In genomic region chr15:98743863-98744262, GRCm38 (mm10) we compare ENCODE assay signal across 19 mouse cellular contexts. TPM values are rescaled to one million over a fixed set of nuclear protein-coding genes. Genes with fewer than 3 reads are reported as not detected.
DNase-seq lines count a peak whose midpoint lies in the region; ATAC-seq and TF ChIP-seq lines count a peak whose summit lies in the region.
"Not testable (repeated sequence)": the region's sequence is repeated elsewhere in the genome, so short reads cannot be mapped to it uniquely, and the experiment has no call there.
"Had no signal": no experiment of that assay in that cellular context is flagged by ENCODE, and none has a peak within 500 bp of the region (broad histone marks: within the 10 kb centered on the region; RNA-seq: fewer than 3 reads in every experiment).

No protein-coding gene starts in this region.

- H3K27me3 ChIP-seq in lung, postnatal 0 days (replicated peaks; ENCODE audit: insufficient read depth, low read length); midbrain, embryonic 11.5 days (ENCODE audit: control insufficient read depth, insufficient read depth, low read length); thymus, adult 2 months (ENCODE audit: control insufficient read depth, insufficient read depth, low read length): not testable (repeated sequence)

- not testable (repeated sequence) for H3K4me3 ChIP-seq in gastrocnemius, adult 2 months; lung, postnatal 0 days (ENCODE audit: low read depth, low read length); midbrain, embryonic 11.5 days (ENCODE audit: low read depth, low read length); thymus, adult 2 months (ENCODE audit: control insufficient read depth, insufficient read depth, low read length)

- 74% methylated on average over 3 of the region's 3 CpGs for WGBS in lung, postnatal 0 days
- 91% methylated on average over 3 of the region's 3 CpGs for WGBS in midbrain, embryonic 11.5 days
- 93% methylated on average over 3 of the region's 3 CpGs for WGBS in thymus, adult 2 months

- not testable (repeated sequence) for H3K9ac ChIP-seq in lung, postnatal 0 days (replicated peaks; ENCODE audit: low read depth); midbrain, embryonic 11.5 days (ENCODE audit: low read length)

- not testable (repeated sequence) for TF ChIP-seq CTCF in gastrocnemius, adult 2 months (IDR thresholded peaks at IDR 0.05); lung, postnatal 0 days (IDR thresholded peaks at IDR 0.05); thymus, adult 2 months (IDR thresholded peaks at IDR 0.05; ENCODE audit: borderline replicate concordance, control insufficient read depth, extremely low read depth, insufficient read depth, low read length, poor library complexity)

- peak overlapping the region; percentile 2; the same call in 1 of the 2 replicates for H3K27ac ChIP-seq in gastrocnemius, adult 2 months
- H3K27ac ChIP-seq in lung, postnatal 0 days (ENCODE audit: low read length), result peak overlapping the region; percentile 94
- not testable (repeated sequence) for H3K27ac ChIP-seq in midbrain, embryonic 11.5 days (ENCODE audit: low read depth, low read length)
- H3K27ac ChIP-seq in thymus, adult 2 months (ENCODE audit: control insufficient read depth, insufficient read depth, low read length), result peak overlapping the region; percentile 5; the same call in 1 of the 2 replicates

- intact Hi-C loops in gastrocnemius, adult 2 months (cut with DNase I), result not testable (repeated sequence)

- not testable (repeated sequence) for H3K9me3 ChIP-seq in lung, postnatal 0 days (ENCODE audit: low read length); midbrain, embryonic 11.5 days (ENCODE audit: control insufficient read depth, low read length)

- peaks cover 19% of the 10 kb centered on the region for H3K36me3 ChIP-seq in lung, postnatal 0 days (ENCODE audit: insufficient read depth, low read length)
- not testable (repeated sequence) for H3K36me3 ChIP-seq in midbrain, embryonic 11.5 days (ENCODE audit: control insufficient read depth, insufficient read depth, low read length)
- peaks cover 35% of the 10 kb centered on the region for H3K36me3 ChIP-seq in thymus, adult 2 months (ENCODE audit: control insufficient read depth, insufficient read depth, low read length)

- not testable (repeated sequence) for TF ChIP-seq EP300 in lung, postnatal 0 days (IDR thresholded peaks at IDR 0.05)

- DNase-seq in CD4-positive, CD25-positive, alpha-beta regulatory T cell, adult 2 months (ENCODE audit: low read depth, low spot score), result peak; percentile 48
- DNase-seq in gastrocnemius, adult 2 months; thymus, adult 2 months: not testable (repeated sequence)
- peak; percentile 52 to 58 for DNase-seq in kidney, postnatal 4 days
- DNase-seq in lung, postnatal 0 days (ENCODE audit: low spot score), result peak; percentile 50
- peak; percentile 28 for DNase-seq in midbrain, embryonic 11.5 days (ENCODE audit: low spot score, missing footprints)

- ATAC-seq in lung, postnatal 0 days; midbrain, embryonic 11.5 days (ENCODE audit: low FRiP score): not testable (repeated sequence)

- not testable (repeated sequence) for H3K4me2 ChIP-seq in lung, postnatal 0 days (replicated peaks; ENCODE audit: low read depth, low read length); midbrain, embryonic 11.5 days

- H3K4me1 ChIP-seq in lung, postnatal 0 days (ENCODE audit: insufficient read depth, low read depth, low read length), result peaks cover 12% of the 10 kb centered on the region; the same call in 1 of the 2 replicates
- H3K4me1 ChIP-seq in midbrain, embryonic 11.5 days (ENCODE audit: control insufficient read depth, insufficient read depth, low read length); thymus, adult 2 months (replicated peaks; ENCODE audit: control insufficient read depth, insufficient read depth, low read length): not testable (repeated sequence)

- TF ChIP-seq POLR2A in thymus, adult 2 months (IDR thresholded peaks at IDR 0.05; ENCODE audit: control insufficient read depth, extremely low read depth, insufficient read depth, low read length, poor library complexity), result not testable (repeated sequence)

RNA-seq across cellular contexts. Expression of gene Fkbp11, which starts 15.9 kb away (rescaled TPM):
- 1 to 10 TPM; 1.0 to 1.3 TPM for total RNA-seq in gastrocnemius, adult 2 months (2021)
- 45.2 and 45.5 TPM in 2 replicates for polyA plus RNA-seq in lung, postnatal 0 days (2015; fragmentation: Nextera tagmentation; extraction: Ambion mirVana)
- 10.3 and 10.5 TPM in 2 replicates for polyA plus RNA-seq in midbrain, embryonic 11.5 days (2014; fragmentation: Nextera tagmentation; extraction: Ambion mirVana)
- polyA plus RNA-seq in thymus, adult 2 months (2012; rRNA removed), result 2.1 and 3.1 TPM in 2 replicates

RNA-seq across cellular contexts. Expression of gene Arf3, which starts 19.2 kb away (rescaled TPM):
- 1 to 10 TPM; 8.1 to 9.4 TPM for total RNA-seq in gastrocnemius, adult 2 months (2021)
- 47.1 and 56.0 TPM in 2 replicates for polyA plus RNA-seq in lung, postnatal 0 days (2015; fragmentation: Nextera tagmentation; extraction: Ambion mirVana)
- polyA plus RNA-seq in midbrain, embryonic 11.5 days (2014; fragmentation: Nextera tagmentation; extraction: Ambion mirVana), result 28.1 and 33.4 TPM in 2 replicates
- 165 and 182 TPM in 2 replicates for polyA plus RNA-seq in thymus, adult 2 months (2012; rRNA removed)

RNA-seq across cellular contexts. Expression of gene Wnt10b, which starts 34.1 kb away (rescaled TPM):
- 1 to 10 TPM in 1 of 2 experiments, under 1 TPM in 1; 0.97 to 1.4 TPM for total RNA-seq in gastrocnemius, adult 2 months (2021)
- polyA plus RNA-seq in lung, postnatal 0 days (2015; fragmentation: Nextera tagmentation; extraction: Ambion mirVana), result 0.13 and 0.14 TPM in 2 replicates
- 0.30 and 0.40 TPM in 2 replicates for polyA plus RNA-seq in midbrain, embryonic 11.5 days (2014; fragmentation: Nextera tagmentation; extraction: Ambion mirVana)
- 3.4 and 3.9 TPM in 2 replicates for polyA plus RNA-seq in thymus, adult 2 months (2012; rRNA removed)
- polyA plus RNA-seq: forebrain, embryonic 15.5 days; heart, embryonic 11.5 days; heart, embryonic 15.5 days; hindbrain, postnatal 0 days had no signal

RNA-seq across cellular contexts. Expression of gene Ccdc65, which starts 35.9 kb away (rescaled TPM):
- not detected for total RNA-seq in gastrocnemius, adult 2 months (2021)
- polyA plus RNA-seq in lung, postnatal 0 days (2015; fragmentation: Nextera tagmentation; extraction: Ambion mirVana), result 3.7 and 5.1 TPM in 2 replicates
- polyA plus RNA-seq in midbrain, embryonic 11.5 days (2014; fragmentation: Nextera tagmentation; extraction: Ambion mirVana), result 0.71 and 1.4 TPM in 2 replicates
- polyA plus RNA-seq in thymus, adult 2 months (2012; rRNA removed), result 0.04 and 0.09 TPM in 2 replicates
- total RNA-seq: gastrocnemius, postnatal 10 days; gastrocnemius, postnatal 4 days; hematopoietic stem cell, adult 5-6 weeks; MEL had no signal

RNA-seq across cellular contexts. Expression of gene Wnt1, which starts 45.8 kb away (rescaled TPM):
- total RNA-seq in gastrocnemius, adult 2 months (2021), result under 1 TPM in 1 of 2 experiments, not detected in 1; 0.08 TPM
- polyA plus RNA-seq in lung, postnatal 0 days (2015; fragmentation: Nextera tagmentation; extraction: Ambion mirVana), result not detected in 2 replicates
- 11.6 and 14.0 TPM in 2 replicates for polyA plus RNA-seq in midbrain, embryonic 11.5 days (2014; fragmentation: Nextera tagmentation; extraction: Ambion mirVana)
- 0.07 and 0.22 TPM in 2 replicates for polyA plus RNA-seq in thymus, adult 2 months (2012; rRNA removed)
- total RNA-seq: adrenal gland, adult 18-20 months; adrenal gland, postnatal 14 days; gastrocnemius, postnatal 10 days; heart, adult 18-20 months; heart, postnatal 14 days; hematopoietic stem cell, adult 5-6 weeks; MEL had no signal
- polyA plus RNA-seq: activated CD4-positive, CD25-positive, alpha-beta regulatory T cell, adult 4 months; heart, embryonic 11.5 days; heart, embryonic 15.5 days had no signal
